Mouse (Mus musculus) kidney, postnatal 36 days (tissue): Measurements from ENCODE around the gene Gm3646.

Experiments
- DNase-seq, 2 experiments: peaks; one replicate each; pipeline ENCODE4 v3.0.0; 2021 to 2022; ENCODE audit warnings: mixed read lengths in 2 of 2

Gm3646 gene

DNA sequence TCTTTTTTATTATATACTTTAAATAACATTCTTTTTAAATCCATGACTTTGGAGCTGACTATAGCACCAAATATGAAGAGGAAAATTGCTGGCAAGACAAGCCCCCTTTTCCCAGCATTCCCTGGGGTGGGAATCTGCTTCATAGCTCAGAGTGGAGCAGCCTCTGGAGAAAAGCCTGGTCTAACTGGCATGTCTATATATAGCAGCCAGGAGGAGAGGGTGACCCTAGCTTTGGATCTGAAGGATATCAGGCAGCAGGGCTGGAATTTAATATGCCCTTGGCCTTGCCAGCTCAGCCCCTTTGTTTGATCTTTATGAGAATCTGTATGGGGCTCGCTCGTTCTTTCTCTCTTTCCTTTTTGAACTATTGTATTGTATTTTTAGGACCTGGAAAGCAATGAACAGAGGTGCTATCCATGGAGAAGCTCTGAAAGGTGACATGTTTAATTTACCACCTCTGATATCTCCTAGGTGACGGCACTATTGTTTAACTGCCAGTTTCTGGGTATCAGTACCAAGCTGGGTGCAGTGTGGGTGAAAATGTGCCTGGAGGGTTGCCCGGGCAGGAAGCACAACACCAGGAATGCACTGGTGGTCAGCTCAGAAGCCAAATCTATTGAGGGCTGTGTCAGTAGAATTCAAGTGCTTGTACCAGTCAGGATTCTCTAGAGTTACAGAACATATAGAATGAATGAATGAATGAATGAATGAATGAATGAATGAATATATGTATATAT is at the start of gene Gm3646:
Gene Gm3646, minus strand, starts transcription at position 90 of the 737 bp plus-strand sequence.
- DNase-seq = no peak

DNA sequence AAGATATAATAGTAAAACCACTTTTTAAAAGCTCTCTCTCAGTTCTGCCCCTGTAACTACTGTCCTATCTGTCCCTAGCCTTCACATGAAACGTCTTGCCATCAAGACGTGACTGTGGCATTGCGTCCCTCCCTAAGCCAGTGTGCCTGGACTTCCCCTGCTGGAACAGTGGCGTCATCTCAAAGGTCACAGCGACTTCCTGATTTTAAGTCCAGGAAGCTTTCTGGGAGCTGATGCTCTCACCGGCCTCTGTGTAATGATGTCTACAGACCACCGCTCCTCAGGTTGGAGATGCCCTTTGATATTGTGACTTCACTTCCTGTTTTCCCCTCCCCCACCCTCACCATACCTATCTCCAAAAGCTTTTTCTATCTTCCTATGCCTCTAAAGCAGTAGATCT is 41.9 kb upstream of the Gm3646 start:
- DNase-seq = peak; percentile 32 to 43

GRCm38 (mm10) chr1:39846031-39846550 is 41.0 kb upstream of the Gm3646 start:
- no peak for DNase-seq

GRCm38 (mm10) chr1:39843328-39843727 is 38.2 kb upstream of the Gm3646 start:
- no peak for DNase-seq

DNA sequence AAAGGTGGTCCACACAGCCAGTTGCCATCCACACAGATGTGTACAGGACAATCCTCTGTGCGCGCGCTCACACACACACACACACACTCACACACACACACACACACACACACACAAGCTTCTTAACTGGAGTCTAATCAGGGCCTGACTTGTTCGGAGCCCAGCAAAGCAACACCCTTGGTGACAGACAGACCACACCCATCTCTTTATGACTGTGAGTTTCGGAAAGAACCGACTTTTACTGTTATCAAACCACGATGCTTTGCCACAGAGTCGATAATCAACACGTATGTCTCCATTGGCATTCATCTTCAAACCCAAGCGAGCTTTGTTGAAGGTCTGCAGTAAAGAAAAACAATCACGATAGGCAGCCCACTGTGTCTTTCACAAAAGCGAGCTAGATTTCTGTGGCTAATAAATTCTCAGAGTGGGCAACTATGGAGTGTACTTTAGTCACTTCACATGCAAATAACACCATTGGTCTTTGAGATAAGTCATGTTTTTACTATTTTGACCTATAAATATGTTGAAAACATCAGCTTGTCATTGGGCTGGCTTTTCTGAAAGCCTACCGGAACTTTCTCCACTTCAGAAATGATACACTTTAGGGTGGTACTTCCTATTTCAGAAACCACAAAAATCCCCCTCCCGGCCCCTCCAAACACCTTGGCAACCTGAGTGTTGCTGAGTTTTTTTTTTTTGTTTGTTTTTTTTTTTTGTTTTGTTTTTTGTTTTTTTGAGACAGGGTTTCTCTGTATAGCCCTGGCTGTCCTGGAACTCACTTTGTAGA is 37.3 kb upstream of the Gm3646 start:
- no peak for DNase-seq

- no peak for DNase-seq
These were observed 35.7 kb upstream of the Gm3646 start for GRCm38 (mm10) chr1:39840856-39841255.

DNA sequence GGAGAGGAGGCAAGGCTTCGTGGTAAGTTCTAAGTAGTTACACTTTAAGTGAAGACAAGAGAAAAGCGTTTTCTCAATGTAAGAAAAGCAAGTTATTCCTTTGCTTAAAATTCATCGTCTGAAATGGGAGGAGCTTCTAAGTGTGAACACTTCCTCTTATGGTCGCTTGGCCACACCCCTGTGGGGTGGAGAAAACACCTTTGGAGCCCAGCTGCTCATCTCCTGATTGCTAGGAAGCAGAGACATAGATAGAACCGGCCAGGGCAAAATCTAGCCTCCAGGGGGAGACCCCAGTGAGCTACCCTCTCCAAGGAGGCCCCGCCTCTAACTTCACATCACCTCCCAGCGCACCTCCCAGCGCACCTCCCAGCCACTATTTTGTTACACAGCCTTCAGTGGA is 34.7 kb upstream of the Gm3646 start:
- no peak for DNase-seq

- no peak for DNase-seq
These were observed 34.1 kb upstream of the Gm3646 start for GRCm38 (mm10) chr1:39839217-39839616.

DNA sequence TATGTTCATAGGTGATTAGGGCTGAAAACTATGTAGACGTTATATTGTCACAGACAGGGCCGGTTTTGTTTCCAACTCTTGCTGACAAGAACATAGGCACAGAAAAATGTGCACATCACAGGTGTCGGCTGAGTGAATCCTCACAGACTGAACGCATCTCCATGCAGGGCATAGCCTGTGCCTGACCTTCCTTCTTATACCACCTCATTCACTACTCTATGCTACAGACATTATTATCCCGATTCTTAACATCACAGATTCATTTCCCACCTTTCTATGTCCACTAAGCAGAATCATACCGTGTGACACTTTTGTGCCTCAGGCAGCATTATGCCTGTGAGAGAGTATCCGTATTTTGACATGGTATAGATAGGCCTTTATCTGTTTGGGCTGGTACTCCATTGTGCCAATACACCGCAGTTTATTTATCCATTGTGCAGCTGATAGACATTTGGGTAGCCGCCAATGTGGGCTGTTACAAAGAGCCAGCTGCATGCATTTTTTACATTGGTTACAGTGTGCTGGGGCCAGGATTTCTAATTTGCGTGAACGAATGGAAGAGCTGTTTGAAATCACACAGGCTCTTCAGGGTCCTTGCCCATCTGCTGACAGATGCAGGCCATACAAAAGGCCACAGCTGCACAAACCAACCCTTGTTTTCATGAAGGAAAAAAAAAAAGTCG is 33.5 kb upstream of the Gm3646 start:
- no peak for DNase-seq

GRCm38 (mm10) chr1:39831594-39832039 is 26.5 kb upstream of the Gm3646 start:
- DNase-seq = no peak

- no peak for DNase-seq
These were observed 25.9 kb upstream of the Gm3646 start for GRCm38 (mm10) chr1:39830786-39831593.

DNA sequence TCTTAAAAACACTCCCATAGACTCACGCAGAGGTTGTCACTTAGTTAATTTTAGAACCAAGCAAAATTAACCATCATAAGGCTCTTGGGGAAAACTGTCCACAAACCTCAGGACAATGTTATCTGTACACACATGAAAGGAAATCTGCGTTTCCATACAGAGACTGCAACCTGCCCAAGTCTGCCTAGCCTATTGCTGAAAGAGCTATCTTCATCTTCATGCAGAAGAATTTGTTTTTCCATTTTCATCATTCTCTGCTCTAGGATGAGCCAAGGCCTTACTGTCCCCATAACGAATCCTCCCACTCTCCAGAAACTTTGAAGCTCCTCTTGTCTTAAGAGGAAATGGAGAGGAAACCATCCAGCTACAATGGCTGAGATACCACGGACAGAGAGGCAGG is 19.8 kb upstream of the Gm3646 start:
- DNase-seq = no peak

DNA sequence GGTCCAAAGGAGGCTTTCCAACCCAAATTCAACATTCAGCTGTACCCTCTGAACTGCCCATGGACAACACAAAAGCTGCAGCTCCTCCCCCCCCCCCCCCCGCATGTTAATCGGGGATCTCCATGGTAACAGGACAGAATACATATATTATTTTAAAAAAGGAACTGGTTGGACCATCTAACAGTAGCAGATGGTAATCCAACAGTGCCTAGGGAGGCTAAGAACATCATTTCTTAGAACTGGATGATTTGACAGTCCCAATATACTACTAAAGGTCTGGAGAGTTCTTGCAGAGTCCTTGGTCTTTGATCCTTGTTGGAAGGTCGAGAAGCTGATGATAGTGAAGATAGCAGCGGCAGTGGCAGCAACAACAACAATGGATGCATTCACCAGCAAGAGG is 19.1 kb upstream of the Gm3646 start:
- DNase-seq = no peak

- DNase-seq = no peak
These were observed 14.5 kb upstream of the Gm3646 start for GRCm38 (mm10) chr1:39819596-39819995.

DNA sequence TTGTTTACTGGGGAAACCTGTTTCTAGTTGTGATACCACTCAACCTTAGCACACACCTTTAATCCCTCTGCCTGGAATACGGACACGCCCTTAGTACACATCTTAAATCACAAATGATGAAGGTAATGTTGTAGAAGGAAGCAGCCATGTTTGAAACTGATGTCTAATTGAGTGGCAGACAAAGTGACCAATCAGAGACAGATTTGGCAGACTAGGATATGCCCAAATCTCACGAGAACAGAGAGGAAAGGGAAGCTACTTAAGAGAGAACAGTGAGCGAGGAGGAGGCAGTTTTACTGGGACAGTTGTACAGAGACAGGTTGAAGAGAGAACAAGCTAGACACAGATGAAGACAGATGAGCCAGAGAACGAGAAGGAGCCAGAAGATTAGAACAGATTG is 10.6 kb upstream of the Gm3646 start:
- no peak for DNase-seq

DNA sequence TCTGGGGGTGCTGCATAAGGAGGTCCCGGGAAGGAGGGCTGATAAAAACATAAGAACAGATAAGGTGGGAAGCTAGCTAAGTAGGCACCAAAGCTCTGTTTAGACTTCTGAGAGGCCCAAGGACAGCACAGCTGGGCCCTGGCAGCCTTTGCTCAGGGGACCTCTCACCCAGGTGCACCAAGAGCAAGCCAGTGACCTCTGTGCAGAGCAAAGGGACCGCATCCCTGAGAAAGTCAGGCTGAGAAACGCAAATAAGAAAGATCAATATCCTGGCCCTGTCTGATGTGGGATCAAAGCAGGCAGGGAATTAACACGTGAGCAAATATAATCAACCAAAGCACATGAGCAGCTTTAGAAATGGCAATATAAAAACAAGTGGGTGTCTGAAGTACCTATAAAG is 7.9 kb upstream of the Gm3646 start:
- DNase-seq = no peak

GRCm38 (mm10) chr1:39804789-39805188 is 343 bp downstream of the Gm3646 start:
- DNase-seq = no peak

- no peak for DNase-seq
These were observed 2.2 kb downstream of the Gm3646 start for GRCm38 (mm10) chr1:39802946-39803345.

DNA sequence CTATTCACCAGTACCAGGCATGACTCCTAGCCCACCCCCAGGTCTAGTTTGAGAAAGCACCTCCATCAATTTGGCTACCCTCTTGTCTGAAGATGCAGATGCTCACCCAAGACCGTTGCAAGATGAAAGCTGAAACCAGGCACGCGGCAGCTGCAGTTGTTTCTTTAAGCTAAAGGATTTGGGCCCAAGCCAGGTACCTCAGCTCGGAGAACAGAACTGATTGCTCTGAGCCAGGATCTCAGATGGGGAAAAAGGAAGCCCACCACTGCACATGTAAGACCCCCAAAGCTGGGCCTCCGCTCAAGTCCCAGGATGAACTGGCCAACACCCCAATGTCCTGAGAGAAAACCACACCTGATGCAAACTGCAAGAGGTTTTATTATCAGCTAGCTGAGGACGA is 7.6 kb downstream of the Gm3646 start:
- DNase-seq = no peak

DNA sequence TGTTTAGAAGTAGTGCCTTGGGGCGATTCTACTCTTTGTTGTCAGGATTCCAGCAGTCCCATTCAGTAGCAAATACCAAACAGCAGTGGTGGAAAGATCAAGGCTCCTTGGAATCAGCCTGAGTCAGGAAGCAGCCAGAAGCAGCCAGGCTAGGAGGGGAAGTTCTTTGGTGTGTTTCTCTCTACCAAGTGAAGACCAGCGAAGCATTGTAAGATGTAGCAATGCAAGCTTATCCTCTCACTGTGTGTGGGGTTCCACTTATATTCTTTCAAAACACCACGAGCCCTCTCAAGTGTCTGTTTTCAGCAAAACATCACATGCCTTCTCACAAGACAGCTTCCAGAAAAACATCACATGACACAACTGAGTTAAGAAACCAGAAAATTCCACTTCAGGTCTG is 8.4 kb downstream of the Gm3646 start:
- DNase-seq = no peak

DNA sequence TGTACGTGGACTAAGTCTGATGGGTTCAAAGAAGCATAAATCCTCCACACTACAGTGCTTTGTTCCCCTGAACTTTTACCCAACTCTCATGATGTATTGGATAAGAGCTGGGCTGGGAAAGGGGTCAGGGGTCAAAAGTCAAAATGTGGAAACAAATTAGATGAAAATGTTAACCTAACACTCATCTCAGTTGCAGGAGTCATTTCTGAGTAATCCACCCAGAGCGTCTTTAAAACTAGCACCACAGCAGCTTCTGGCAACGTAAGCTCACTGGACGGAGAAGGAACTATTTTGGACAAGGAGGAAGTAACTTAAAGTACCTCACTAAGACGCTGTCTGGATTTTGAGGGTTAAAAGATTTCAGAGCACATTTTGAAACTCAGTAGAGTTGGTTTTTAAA is 20.5 kb downstream of the Gm3646 start:
- DNase-seq = no peak

DNA sequence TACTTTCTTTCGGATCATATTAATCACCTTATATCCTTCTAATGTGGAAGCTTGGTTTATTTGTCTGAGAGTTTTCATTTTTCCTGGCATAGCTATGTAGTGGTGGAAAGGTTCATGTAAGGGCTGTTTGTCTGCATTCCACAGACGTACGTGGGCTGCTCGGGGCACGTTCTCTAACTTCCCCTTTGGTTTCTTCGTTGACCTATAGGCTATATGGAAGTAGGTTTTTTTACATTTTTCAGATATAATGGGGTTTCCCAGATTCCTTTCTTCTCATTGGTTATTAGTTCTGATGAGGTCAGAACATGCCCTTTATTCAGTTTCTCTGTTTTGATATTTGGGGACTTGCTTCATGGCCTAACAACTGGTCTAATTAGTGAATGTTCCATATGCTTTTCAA is 23.3 kb downstream of the Gm3646 start:
- DNase-seq = no peak
